Mouse (Mus musculus) liver, embryonic 11.5 days (tissue): ENCODE data around the gene Sgsm2. TPM values are rescaled to one million over a fixed set of nuclear protein-coding genes. Genes with fewer than 3 reads are reported as not detected.

Experiments used
- ATAC-seq: fragments of 200-750 bp; cut with Nextera tagmentation; replicated peaks from 2 replicates; pipeline ENCODE4 v1.8.0; 2017; ENCODE audit warnings: moderate number of reproducible peaks, mild to moderate bottlenecking, moderate TSS enrichment, moderate library complexity; ENCODE audit not compliant: low FRiP score
- DNase-seq: peaks from one replicate; pipeline ENCODE4 v3.0.0-alpha.2; 2017; ENCODE audit warnings: low spot score
- H3K27ac ChIP-seq: fragments of 300-500 bp; sonication (generic); 2 replicates; pipeline ENCODE4 v1.5.1; 2014; ENCODE audit warnings: mild to moderate bottlenecking, low read depth, low read length, control low read depth
- H3K27me3 ChIP-seq: fragments of 300-500 bp; sonication (generic); replicated peaks from 2 replicates; pipeline ENCODE4 v1.6.1; 2014; ENCODE audit warnings: low read length, mixed read lengths; ENCODE audit not compliant: control insufficient read depth, insufficient read depth
- H3K36me3 ChIP-seq: fragments of 300-500 bp; sonication (generic); 2 replicates; pipeline ENCODE4 v1.6.1; 2014; ENCODE audit warnings: mild to moderate bottlenecking, low read length, moderate library complexity, mixed read lengths; ENCODE audit not compliant: control insufficient read depth, insufficient read depth
- H3K4me1 ChIP-seq: fragments of 300-500 bp; sonication (generic); replicated peaks from 2 replicates; pipeline ENCODE4 v1.6.1; 2014; ENCODE audit warnings: low read length, mixed read lengths; ENCODE audit not compliant: control insufficient read depth, insufficient read depth
- H3K4me2 ChIP-seq: fragments of 300-500 bp; sonication (generic); 2 replicates; pipeline ENCODE4 v1.6.1; 2014; ENCODE audit warnings: mild to moderate bottlenecking, control low read depth, moderate library complexity
- H3K4me3 ChIP-seq: fragments of 300-500 bp; sonication (generic); 2 replicates; pipeline ENCODE4 v1.5.1; 2014; ENCODE audit warnings: low read depth, low read length, control low read depth
- H3K9ac ChIP-seq: fragments of 300-500 bp; sonication (generic); 2 replicates; pipeline ENCODE4 v1.6.1; 2014; ENCODE audit warnings: low read depth, low read length, control low read depth
- H3K9me3 ChIP-seq: fragments of 300-500 bp; sonication (generic); 2 replicates; pipeline ENCODE4 v1.6.1; 2016; ENCODE audit warnings: low read length, inconsistent platforms, mixed read lengths; ENCODE audit not compliant: control insufficient read depth
- WGBS: fragments of 180-500 bp; shearing (Covaris S2); extraction: QIAGEN DNeasy Blood & Tissue Kit; methylation state at CpG from one replicate; pipeline ENCODE4 v1.1.7; 2014; 5-methylcytosine and 5-hydroxymethylcytosine counted together
- microRNA-seq: library from miRNA; unstranded; fragments of <30 nt; microRNA quantifications from one replicate; pipeline ENCODE4, GENCODE M21; 2017; ENCODE audit warnings: borderline number of aligned reads
- polyA plus RNA-seq: library from polyadenylated mRNA; unstranded; fragments of >200 nt; fragmentation: Nextera tagmentation; extraction: Ambion mirVana; gene quantifications from 2 replicates; pipeline ENCODE4 v1.2.1, GENCODE M21; 2014

Sgsm2 gene
- polyA plus RNA-seq, 1 experiment from 2014 or later = 4.2 TPM

DNA sequence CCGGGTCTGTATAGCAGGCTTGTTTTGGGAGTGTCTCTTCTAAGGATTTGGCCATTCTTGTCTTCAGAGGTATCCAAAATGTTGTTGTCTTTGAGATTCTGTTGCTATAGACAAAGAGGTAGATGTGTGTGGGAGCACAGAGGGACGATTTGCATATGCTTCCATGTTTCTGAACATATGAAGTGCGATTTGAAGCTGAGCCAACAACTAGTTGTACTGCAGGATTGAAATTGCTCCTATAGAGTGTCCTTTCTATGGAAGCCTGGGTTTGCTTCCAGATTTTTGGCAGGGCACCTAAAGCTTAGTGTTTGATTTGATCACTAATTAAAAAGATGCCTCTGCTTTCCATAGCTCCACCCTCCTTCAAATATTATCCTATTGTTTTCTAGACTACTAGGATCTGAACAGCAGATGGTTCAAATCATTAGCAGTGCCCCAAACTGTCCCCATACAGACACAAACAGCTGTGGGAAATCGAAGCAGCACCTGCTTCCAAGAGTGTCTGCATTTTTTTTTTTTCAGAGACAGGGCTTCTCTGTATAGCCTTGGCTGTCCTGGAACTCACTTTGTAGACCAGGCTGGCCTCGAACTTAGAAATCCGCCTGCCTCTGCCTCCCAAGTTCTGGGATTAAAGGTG is 89.5 kb downstream of the Sgsm2 start:
- Histone ChIP-seq H3K9ac (no peak overlapping the region), H3K36me3 (peaks cover 39% of the 10 kb centered on the region), H3K27me3 (no peaks in the 10 kb centered on the region), H3K9me3 (no peaks in the 10 kb centered on the region), H3K4me3 (no peak overlapping the region), H3K27ac (no peak overlapping the region), H3K4me2 (no peak overlapping the region), H3K4me1 (no peaks in the 10 kb centered on the region)
- 84% methylated on average over 6 of the region's 6 CpGs for whole genome bisulfite sequencing
- ATAC-seq (no peak), DNase-seq (no peak)

DNA sequence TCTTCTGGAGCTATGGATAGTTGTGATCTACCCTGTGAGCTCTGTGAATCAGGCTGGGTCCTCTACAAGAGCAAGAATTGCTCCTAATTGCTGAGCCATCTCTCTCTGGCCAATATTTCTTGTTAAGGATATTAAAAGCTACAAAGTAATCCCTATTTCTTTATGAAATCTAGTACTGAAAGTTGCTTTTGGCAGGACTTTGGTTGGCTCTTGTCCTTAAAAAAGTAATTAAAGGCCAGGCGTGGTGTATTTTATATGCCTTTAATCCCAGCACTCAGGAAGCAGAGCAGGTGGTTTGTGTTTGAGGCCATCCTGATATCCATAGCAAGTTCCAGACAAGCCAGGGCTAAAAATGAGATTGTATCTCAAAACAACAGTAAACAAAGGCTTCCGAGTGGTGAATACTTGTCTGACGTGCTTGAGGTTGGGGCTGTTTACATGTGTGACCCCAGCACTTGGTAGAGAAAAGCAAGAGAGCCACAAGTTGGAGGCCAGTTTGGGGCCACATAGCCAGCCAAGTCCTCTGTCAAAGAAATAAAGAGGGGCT is 92.7 kb downstream of the Sgsm2 start:
- no peak overlapping the region for H3K9ac ChIP-seq
- no peaks in the 10 kb centered on the region for H3K4me1 ChIP-seq
- H3K9me3 ChIP-seq = no peaks in the 10 kb centered on the region
- H3K27ac ChIP-seq = no peak overlapping the region
- no peak overlapping the region for H3K4me3 ChIP-seq
- H3K4me2 ChIP-seq = no peak overlapping the region
- no peak for DNase-seq
- ATAC-seq = no peak
- H3K36me3 ChIP-seq = peaks cover 40% of the 10 kb centered on the region
- H3K27me3 ChIP-seq = no peaks in the 10 kb centered on the region
- WGBS = 90% methylated on average over 3 of the region's 3 CpGs

DNA sequence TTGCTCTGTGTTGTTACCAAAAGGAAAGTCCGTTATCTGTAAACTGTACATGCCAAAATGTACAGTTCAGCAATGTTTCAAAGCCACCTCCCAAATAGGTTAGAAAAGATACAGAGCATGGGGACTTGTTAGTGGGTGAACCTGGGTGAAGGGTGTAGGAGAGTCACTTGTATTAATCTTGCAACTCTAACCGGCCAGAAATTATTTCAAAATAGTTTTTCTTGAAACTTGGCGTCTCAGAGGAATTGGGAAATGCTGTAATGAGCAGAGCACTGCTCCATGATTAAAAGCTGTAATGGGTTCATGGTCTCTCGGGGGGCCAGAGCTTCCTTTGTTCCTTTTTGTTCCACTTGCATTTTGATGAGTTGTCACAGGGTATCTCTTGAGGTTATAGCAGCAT is 96.2 kb downstream of the Sgsm2 start:
- Histone ChIP-seq H3K9me3 (no peaks in the 10 kb centered on the region), H3K4me1 (no peaks in the 10 kb centered on the region), H3K36me3 (peaks cover 29% of the 10 kb centered on the region), H3K9ac (no peak overlapping the region), H3K27me3 (no peaks in the 10 kb centered on the region), H3K4me3 (no peak overlapping the region), H3K4me2 (no peak overlapping the region), H3K27ac (no peak overlapping the region)
- WGBS = 81% methylated on average over 4 of the region's 4 CpGs
- DNase-seq = no peak
- ATAC-seq = no peak

Small RNA genes within 50 kb of the gene (microRNA-seq; reads per million reads assigned to microRNA genes)
- not detected for gene Mir6926

Other genes starting within 250 kb of the Sgsm2 start
- gene Cluh, start 247.6 kb downstream of the Sgsm2 start, polyA plus RNA-seq = 60.9 and 61.4 TPM in 2 replicates
- 59.3 and 69.4 TPM in 2 replicates for gene Pafah1b1, start 172.4 kb downstream of the Sgsm2 start, polyA plus RNA-seq
- gene Mettl16, start 126.2 kb downstream of the Sgsm2 start, polyA plus RNA-seq = 57.7 and 63.0 TPM in 2 replicates
- gene Mnt, start 66.1 kb downstream of the Sgsm2 start, polyA plus RNA-seq = 3.5 and 3.9 TPM in 2 replicates
- 72.4 and 81.3 TPM in 2 replicates for gene Tsr1, start 1.0 kb upstream of the Sgsm2 start, polyA plus RNA-seq
- gene Smg6, start 28.8 kb upstream of the Sgsm2 start, polyA plus RNA-seq = 10.7 and 12.4 TPM in 2 replicates
- gene Srr, start 28.9 kb upstream of the Sgsm2 start, polyA plus RNA-seq = 10.0 and 10.1 TPM in 2 replicates